Mouse (Mus musculus) bone marrow macrophage, adult 2 months (primary cell): ENCODE data around the gene Stac3. TPM values are rescaled to one million over a fixed set of nuclear protein-coding genes. Genes with fewer than 3 reads are reported as not detected.

Source experiments
- H3K27ac ChIP-seq: 2 replicates; pipeline ENCODE4 v1.5.1; 2012; ENCODE audit warnings: low read depth, low read length; ENCODE audit not compliant: insufficient read depth
- H3K4me1 ChIP-seq: 2 replicates; pipeline ENCODE4 v1.6.1; 2012; ENCODE audit warnings: low read length; ENCODE audit not compliant: control insufficient read depth, insufficient read depth
- H3K4me3 ChIP-seq: 2 replicates; pipeline ENCODE4 v1.5.1; 2012; ENCODE audit warnings: mild to moderate bottlenecking, low read length, moderate library complexity; ENCODE audit not compliant: insufficient read depth
- CTCF ChIP-seq: IDR thresholded peaks from 2 replicates; pipeline ENCODE4 v1.5.1; 2012; ENCODE audit warnings: low read depth, mild to moderate bottlenecking, low read length, moderate library complexity
- POLR2A ChIP-seq: IDR thresholded peaks from 2 replicates; pipeline ENCODE4 v1.6.1; 2012; ENCODE audit warnings: mild to moderate bottlenecking, low read depth, low read length, borderline replicate concordance
- polyA plus RNA-seq: library from polyadenylated mRNA; stranded (reverse); fragments of >200 nt; gene quantifications from 2 replicates; pipeline ENCODE4 v1.2.4, GENCODE M21; 2012; ENCODE audit not compliant: missing spikeins, insufficient read depth, insufficient read length

Gene Stac3
- polyA plus RNA-seq, 1 experiment, result 2.7 TPM

- TF ChIP-seq CTCF (peak; percentile 70), POLR2A (no peak)
Measured at GRCm38 (mm10) chr10:127508239-127508638, 6.8 kb downstream of the Stac3 start.

GRCm38 (mm10) chr10:127509051-127509836, 7.8 kb downstream of the Stac3 start:
- H3K4me1 ChIP-seq, result peaks cover 13% of the 10 kb centered on the region
- H3K4me3 ChIP-seq, result peak overlapping the region; percentile 41
- TF ChIP-seq POLR2A, result no peak
- peak; percentile 97 for TF ChIP-seq CTCF

More at GRCm38 (mm10) chr10:127508239-127508638, 6.8 kb downstream of the Stac3 start:
- Histone ChIP-seq H3K4me3 (0 out of 2 replicates have a peak overlapping the region, but pooled peaks have one; percentile 7), H3K4me1 (peaks cover 8% of the 10 kb centered on the region), H3K27ac (no peak overlapping the region)

GRCm38 (mm10) chr10:127509837-127510701, 8.6 kb downstream of the Stac3 start:
- H3K4me3 ChIP-seq, result no peak overlapping the region

More at GRCm38 (mm10) chr10:127509051-127509836, 7.8 kb downstream of the Stac3 start:
- no peak overlapping the region for H3K27ac ChIP-seq

GRCm38 (mm10) chr10:127510895-127511617, 9.6 kb downstream of the Stac3 start:
- Histone ChIP-seq H3K4me1 (peaks cover 15% of the 10 kb centered on the region), H3K27ac (no peak overlapping the region), H3K4me3 (peak overlapping the region; percentile 64)
- no peak for TF ChIP-seq POLR2A
- no peak for TF ChIP-seq CTCF

More at GRCm38 (mm10) chr10:127509837-127510701, 8.6 kb downstream of the Stac3 start:
- TF ChIP-seq CTCF (no peak), POLR2A (no peak)
- Histone ChIP-seq H3K4me1 (peaks cover 15% of the 10 kb centered on the region), H3K27ac (no peak overlapping the region)

- Histone ChIP-seq H3K27ac (no peak overlapping the region), H3K4me3 (peak overlapping the region; percentile 64), H3K4me1 (peaks cover 15% of the 10 kb centered on the region)
- no peak for TF ChIP-seq CTCF
- no peak for TF ChIP-seq POLR2A
Measured at GRCm38 (mm10) chr10:127511634-127512306, 10.3 kb downstream of the Stac3 start.

- H3K27ac ChIP-seq, result no peak overlapping the region
- no peak for TF ChIP-seq POLR2A
- no peak for TF ChIP-seq CTCF
- H3K4me3 ChIP-seq, result peak overlapping the region; percentile 64
- H3K4me1 ChIP-seq, result peaks cover 15% of the 10 kb centered on the region
Measured at GRCm38 (mm10) chr10:127512307-127512666, 10.8 kb downstream of the Stac3 start.

- Histone ChIP-seq H3K27ac (no peak overlapping the region), H3K4me1 (peaks cover 15% of the 10 kb centered on the region), H3K4me3 (peak overlapping the region; percentile 64)
- TF ChIP-seq POLR2A (no peak), CTCF (peak; percentile 98)
Measured at GRCm38 (mm10) chr10:127512813-127513212, 11.3 kb downstream of the Stac3 start.

- H3K27ac ChIP-seq, result no peak overlapping the region
- TF ChIP-seq CTCF (no peak), POLR2A (no peak)
- peak overlapping the region; percentile 49 for H3K4me3 ChIP-seq
- peaks cover 12% of the 10 kb centered on the region for H3K4me1 ChIP-seq
Measured at GRCm38 (mm10) chr10:127513501-127514091, 12.1 kb downstream of the Stac3 start.

- TF ChIP-seq POLR2A (no peak), CTCF (no peak)
- peaks cover 10% of the 10 kb centered on the region for H3K4me1 ChIP-seq
- no peak overlapping the region for H3K27ac ChIP-seq
- no peak overlapping the region for H3K4me3 ChIP-seq
Measured at GRCm38 (mm10) chr10:127514111-127514698, 12.7 kb downstream of the Stac3 start.
